Mouse (Mus musculus): Measurements from ENCODE around the gene Sh3rf3.

Sh3rf3 gene

DNA sequence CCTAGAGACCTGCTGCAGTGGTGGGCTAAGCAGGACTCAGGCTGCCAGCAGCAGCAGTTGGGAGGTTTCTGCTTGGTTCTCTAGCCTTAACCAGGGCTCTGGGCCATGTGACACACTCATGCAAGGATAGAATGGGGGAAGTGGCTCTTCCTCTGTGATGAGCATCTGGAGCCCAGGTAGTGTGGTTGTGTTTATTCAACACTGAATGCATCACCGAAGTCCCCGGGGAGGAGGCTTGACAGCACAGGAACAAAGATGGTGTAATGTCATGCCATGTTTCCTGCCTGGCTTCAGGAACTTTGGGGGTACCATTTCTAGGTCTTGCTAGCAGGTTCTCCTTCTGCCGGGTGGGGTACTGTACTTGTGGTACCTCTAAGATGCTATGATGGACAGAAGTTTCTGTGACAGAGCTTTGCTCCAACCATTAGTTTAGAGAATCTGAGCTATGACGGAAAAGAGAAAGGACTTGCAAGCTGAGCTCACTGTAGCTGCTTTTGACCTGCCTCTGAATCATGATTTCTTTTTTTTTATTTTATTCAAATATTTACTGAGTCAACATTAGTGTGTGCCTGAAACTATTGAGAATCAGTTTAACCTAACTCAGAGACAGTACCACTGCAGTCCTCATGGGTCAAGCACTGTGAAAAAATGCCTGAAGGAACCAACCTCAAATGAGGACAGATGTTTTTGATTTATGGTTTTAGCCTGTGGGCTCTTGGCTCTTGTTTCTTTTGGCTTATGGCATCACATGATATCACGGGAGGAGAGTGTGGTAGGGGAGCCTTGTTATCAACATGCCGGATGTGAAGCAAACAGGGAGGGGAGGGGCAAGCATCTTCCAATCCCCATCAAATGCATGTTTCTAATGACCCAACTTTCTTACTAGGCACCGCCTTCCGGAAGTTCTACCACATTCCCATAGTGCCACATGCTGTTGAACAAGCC lies 102.4 kb downstream of the Sh3rf3 start:
- no peak for DNase-seq (ENCODE audit: low read depth, low spot score)

DNA sequence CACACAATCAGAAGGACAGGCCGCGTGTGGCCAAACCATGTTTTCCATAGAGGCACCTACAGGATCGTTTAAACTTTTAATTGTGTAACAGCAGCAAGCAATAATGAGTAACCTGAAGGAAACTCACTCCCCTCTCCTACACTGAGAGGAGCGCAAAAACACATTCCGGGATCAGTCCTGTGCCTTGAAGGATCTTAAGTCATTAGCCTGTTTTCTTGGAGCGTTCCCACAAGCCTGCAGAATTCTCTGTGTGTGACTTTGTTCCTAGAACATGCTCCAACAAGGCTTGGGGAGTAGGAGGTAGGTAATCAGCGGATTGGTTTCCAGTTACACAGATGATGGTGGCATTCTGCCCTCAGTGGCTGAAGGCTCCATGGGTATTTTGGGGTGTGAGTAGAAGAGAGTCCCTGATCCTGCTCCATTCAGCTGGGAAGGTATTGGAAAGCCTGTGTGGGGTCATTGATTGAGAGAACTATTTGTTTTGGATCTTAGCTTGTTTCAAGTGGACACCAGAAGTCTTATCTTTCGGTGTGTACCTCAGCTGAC lies 108.6 kb downstream of the Sh3rf3 start:
- no peak for DNase-seq (ENCODE audit: low read depth, low spot score)

DNA sequence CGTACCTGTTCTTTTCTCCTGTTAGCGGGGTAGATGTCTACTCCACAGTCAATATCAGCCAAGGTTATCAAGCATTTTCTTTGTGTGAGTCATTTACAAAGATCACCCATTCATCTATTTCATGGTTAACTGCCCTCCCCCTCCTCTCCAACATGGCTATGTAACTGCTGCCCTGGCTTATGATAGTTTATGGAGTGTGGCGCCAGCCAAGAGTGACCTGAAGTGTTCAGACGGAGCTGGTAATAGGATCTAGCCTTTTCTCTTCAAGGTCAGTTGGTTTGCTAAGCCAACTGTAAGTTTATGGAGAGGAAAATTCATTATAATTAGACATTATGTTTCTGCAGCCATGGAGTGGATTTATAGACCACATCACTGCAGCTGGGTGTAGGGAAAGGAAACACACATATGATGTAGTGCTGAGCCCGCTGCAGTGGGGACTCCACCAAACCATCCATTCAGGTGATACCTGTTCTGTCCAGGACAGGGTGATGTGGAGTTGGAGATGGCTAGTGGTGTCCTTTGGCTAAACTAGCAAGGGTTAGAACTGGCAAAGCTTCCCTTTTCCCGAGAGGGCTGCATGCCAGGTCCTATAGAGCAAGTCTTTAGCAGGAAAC lies 109.2 kb downstream of the Sh3rf3 start:
- DNase-seq (ENCODE audit: low read depth, low spot score) = no peak

DNA sequence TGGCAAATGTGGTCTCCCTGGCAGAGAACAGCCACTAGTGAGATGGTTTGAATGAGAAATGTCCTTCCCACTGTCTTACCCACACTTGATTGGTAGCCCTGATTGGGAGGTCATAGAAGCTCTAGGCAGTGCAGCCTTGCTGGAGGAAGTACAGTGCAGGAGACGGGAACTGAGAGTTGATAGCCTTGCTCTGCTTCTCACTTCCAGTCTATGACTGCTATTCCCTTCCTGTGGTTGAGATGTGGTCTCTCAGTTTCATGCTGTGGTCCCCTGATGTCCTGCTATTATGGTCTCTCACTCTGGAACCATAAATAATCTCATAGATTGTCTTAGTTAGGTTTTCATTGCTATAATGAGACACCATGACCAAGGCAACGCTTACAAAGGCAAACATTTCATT lies 109.8 kb downstream of the Sh3rf3 start:
- DNase-seq (ENCODE audit: low read depth, low spot score) = no peak

DNA sequence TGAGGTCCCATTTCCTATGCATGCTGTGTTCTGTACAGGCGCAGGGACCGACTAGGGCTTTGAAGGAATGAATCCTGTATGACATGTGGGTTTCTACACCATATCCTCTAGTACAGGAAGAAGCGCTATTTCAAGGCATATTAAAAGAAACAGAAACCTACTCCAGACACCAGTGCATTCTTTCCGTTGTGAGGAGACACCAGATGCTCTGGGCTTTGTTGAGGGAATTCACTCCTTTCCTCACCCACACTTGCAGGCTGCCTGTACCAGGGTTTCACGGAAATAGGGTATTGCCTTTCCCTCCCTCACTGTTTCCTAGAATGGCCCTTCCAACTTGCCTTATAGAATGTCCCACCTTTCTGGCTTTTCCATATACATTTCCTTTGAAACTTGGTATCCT lies 113.4 kb downstream of the Sh3rf3 start:
- DNase-seq (ENCODE audit: low read depth, low spot score) = no peak

DNA sequence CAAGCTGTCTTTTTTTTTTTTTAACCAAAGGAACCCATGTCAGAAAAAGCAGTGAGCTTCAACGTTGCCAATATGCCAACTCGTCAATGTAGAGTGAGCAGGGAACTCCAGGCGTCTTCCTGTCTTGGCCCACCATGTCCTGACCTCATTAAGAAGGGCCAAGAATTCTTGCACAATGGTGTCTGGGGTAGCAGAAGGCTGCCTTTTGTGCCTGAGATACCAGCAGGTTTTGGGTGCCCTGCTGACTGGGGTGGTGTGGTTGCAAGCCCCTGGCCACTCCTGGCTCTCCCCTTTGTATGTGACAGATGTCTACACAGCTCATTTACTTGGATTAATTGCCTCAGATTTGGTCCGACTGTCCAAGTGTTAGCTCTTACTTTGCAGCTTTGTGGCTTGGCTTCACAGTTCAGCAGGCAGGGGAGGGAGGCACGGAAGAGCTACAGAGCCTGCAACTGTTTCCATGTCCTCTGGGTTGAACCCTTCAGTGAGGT lies 115.8 kb downstream of the Sh3rf3 start:
- no peak for DNase-seq (ENCODE audit: low read depth, low spot score)

DNA sequence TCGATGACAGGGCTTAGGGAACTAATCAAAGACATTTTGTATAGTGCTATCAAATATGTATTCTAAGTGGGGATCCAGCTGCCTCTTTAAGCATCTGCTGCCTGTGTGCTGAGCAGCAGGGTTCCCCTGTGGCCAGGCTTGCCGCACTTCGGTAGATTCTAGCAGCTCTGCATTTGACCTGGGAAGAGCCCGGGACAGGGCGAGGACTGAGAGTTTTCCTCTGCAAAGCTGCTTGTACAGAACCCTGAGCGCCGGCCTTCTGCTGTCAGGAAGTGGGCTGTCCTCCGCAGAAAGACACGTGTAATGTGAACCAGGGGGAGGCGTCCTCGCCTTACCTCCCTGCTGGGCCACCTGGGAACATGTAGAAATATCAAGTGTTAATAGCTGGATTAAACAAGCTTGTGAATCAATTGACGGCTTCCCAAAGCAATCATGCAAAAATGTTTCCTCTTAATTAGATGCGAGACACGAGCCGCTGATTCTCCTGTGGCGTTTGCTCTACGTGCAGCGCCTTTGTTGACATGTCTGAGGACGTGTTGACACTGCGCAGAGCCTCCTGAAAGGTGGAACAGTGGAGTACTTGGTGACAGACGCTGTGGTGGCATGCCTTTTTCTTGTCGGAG lies 119.1 kb downstream of the Sh3rf3 start:
- DNase-seq (ENCODE audit: low read depth, low spot score) = no peak

DNA sequence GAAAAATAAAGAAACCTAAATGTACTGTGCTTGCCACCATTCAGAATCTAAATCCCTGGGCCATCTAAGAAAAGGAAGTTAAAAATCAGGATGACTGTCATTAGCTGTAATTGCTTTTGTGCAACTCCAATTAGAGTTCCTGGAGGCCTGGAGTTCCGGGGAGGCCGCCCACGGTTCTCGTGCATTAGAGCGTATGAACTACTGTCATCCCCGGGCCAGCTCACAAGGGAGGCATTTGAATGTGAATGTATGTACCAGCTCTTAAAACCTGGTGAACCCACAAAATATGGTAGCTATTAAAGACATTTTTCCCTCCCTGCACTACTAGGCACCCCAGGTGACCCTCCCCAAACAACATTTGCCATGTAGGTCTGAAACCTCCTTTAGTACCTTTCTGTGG lies 122.4 kb downstream of the Sh3rf3 start:
- no peak for DNase-seq (ENCODE audit: low read depth, low spot score)

DNA sequence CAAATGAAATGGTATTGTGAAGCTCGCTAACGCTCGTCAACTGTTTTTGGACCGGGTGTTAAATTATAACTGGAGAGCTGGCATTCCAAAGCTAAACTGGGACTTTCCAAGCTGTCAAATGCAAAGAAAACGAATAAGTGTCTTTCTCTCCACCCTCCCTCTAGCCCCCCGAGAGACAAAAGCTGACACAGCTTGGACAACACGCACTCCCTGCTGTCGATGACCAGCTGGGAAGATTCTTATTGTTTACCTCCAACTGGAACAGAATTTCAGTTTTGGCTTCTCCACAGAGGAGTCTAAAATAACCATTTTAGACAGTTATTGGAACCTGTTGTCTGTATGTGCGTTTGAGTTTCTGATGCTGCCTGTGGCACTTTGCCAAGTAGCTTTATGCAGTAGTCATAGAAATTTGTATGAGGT lies 123.3 kb downstream of the Sh3rf3 start:
- DNase-seq (ENCODE audit: low read depth, low spot score) = no peak

DNA sequence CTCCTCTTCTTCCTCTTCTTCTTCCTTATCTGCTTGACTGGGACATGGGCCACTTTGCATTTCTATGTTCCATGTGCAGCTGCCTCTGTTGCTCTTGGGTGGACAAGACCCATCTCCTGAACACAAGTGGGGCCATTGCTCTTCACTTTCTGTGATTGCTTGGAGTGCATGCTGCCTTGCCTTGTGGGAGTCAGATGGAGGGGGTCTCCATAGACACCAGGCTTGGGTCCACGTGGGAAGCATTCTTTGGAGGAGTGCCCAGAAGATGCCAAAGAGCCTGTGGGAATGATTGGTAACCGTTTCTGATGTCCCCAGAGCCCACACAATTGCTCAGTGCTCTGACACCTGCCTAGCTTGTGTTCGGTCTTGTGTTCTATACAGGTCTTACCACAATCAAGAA lies 124.4 kb downstream of the Sh3rf3 start:
- no peak for DNase-seq (ENCODE audit: low read depth, low spot score)

DNA sequence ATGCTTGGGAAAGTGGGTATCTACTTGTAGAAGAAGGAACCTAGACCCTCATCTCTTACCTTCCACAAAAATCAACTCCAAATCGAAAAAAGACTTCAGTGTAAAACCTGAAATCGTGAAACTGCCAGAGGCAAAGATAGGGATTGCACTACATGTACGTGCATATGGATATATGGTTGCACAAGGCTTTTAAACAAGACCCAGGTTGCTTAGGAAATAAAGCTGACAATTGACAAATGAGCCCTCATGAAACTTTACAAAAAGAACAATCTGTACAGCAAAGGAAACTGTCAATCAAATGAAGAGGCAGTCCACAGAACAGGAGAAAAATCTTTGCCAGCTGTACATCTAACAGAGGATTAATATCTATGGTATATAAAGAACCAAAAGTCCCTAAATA lies 129.7 kb downstream of the Sh3rf3 start:
- no peak for DNase-seq (ENCODE audit: low read depth, low spot score)

DNA sequence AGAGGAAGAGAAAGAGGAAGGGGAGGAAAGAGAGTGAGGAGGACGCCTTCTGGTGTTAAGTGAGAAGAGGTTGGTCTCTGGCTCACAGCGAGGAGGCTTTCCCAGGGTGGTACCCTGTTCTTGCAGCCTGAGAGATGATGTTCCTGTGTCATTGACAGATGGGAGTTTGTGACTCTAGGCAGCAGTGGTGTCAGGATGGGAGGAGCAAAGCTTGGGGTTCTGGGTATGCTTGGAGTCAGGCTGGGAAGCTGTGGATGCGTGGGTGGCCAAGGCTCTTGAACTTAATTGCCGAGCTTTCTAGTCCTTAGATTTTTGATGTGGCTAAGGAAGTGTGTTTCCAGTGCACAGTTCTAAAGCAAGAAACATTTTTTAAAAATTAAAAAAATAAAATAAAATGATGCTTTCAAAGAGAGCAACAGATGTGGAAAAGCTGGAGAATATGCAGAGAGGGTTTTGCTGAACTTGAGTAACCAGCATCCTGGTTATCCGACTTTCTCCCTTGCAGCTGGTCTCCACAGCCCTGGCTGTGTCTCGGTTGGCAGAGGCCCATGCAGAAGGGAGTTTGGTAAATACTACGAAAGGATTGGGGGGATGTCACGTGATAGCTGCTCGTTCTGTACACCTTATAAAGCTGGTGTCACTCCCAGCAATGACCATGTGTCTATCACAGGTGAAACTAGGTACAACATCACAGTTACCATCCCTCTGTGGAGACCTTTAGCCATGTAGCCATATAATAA lies 130.7 kb downstream of the Sh3rf3 start:
- DNase-seq (ENCODE audit: low read depth, low spot score) = no peak

DNA sequence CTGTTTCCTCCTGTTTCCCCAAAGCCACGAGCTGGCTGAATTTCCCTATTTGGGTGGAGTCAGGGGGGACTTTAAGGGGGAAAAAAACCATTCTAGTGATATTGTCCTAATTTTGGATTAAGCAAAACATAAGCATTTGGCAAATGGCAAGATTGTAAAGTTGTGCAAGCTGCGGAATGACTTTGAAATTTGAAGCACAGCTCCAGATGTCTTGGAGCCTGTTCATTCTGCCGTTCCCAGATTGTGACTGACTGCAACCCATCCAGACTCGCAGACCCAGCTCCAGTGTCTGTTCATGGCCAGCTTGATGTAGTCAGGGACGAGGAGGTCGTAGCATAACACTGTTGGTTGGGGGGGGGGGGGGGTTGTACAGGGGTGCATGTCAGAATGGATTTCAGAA lies 131.8 kb downstream of the Sh3rf3 start:
- DNase-seq (ENCODE audit: low read depth, low spot score) = no peak

DNA sequence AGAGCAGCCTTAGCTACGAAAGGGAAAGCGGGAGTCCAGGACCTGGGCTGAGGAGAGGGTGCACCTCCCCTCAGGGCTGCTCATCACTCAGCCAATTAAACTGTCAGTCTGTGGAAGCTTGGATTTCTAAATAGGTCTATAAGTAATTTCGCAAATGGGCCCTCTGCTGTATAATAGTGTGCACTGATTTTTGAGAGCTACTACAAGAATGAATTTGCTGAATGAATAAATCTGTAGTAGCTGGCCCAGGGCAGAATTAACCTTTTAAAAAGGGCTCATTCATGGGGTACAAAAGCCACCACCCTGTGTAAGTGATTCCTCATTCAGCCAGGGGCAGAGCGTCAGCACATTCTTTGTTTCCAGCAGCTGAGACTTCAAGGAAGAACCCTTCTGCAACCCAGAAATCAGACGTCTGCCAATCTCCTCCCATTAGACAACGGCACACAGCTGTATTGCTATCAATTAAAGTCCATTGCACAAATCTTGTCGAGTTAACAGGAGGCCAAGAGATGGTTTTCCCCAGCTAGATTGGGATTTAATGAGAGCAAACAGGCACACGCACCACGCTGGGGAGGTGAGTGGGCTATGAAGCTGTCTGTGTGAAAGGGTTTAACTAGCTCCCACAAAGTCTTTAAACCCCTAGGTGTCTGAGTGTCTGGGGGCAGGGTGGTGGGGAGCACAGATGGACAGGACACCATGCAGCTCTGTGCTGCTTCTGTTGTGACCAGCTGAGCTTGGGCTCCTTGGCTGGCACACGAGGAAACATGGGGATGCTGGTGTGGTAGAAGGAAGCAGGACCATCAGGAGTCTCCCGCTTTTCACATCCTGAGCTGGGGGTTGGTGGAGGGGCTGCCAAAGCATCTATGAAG lies 136.8 kb downstream of the Sh3rf3 start:
- DNase-seq (ENCODE audit: low read depth, low spot score) = no peak

DNA sequence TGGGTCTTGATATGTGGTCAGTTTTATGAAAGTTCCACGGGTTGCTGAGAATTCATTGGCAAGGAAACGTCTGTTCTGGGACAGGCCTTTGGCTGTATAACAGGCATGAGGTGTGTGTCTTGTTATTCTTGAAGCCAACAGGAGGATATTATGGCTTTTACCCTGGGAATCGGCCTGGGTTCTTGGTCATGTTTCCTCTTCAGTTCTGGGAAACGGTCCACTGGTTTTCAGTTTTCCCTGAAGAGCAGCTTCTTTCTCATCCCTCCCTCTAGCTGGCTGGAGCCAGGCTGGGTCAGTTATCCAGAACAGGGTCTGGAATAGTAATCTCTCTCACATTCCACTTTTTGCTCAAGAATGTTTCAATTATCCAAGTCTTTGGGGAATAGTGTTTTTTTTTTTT lies 147.0 kb downstream of the Sh3rf3 start:
- DNase-seq (ENCODE audit: low read depth, low spot score) = no peak

DNA sequence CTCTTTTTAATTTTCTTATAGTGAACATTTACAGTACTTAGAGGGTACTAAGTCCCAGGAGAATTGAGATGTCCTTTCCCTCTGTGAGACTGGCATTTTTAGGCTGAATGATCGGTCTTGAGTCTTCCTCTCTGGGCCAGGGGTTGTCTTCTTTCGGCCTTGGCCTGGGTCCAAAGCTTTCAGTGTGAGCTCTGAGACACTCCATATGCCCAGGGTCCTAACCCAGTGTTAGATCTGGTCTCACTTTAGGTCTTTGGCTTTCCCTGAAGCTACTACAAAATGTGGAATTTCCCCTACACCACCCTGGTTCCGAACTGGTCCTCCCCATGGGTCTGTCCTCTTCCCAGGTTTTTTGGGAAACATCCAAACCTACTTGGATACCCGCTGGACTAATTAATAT lies 155.1 kb downstream of the Sh3rf3 start:
- DNase-seq (ENCODE audit: low read depth, low spot score) = no peak

DNA sequence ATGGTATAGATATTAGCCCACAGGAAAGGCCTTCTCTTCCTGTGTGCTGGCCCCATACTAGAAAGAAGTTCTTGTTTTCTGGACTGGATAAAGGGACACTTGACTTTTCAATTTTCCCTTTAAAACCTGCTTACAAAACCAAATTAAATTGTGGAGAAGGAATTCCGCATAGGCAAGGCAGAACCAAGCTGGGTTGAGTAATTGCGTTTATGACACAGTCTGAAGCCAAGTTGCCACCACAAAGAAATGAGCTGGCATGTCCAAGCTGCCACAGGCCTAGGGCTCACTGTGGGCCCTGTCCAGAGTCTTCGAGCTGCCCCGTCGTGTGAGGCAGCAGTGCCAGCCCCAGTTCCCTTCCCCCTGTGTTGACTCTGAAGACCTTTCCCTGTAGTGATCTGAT lies 156.2 kb downstream of the Sh3rf3 start:
- DNase-seq (ENCODE audit: low read depth, low spot score) = no peak

DNA sequence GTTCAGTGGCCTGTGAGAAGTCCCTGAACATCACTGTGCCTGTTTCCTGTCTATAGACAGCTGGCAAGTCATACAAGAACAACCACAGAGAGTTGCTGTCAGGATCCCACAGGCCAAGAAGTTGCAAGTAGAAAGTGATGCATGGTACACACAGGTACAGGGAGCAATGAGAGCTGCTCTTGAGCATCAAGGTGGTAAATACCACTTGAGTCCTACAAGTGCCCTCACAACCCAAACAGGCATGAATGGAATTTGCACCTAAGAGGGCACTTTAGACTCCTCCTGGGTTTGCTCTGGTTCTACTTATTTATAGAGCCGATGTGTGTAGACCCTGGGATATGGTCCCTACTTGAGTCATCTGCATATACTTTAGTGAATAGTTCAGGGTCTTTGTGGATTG lies 159.0 kb downstream of the Sh3rf3 start:
- DNase-seq (ENCODE audit: low read depth, low spot score) = no peak

DNA sequence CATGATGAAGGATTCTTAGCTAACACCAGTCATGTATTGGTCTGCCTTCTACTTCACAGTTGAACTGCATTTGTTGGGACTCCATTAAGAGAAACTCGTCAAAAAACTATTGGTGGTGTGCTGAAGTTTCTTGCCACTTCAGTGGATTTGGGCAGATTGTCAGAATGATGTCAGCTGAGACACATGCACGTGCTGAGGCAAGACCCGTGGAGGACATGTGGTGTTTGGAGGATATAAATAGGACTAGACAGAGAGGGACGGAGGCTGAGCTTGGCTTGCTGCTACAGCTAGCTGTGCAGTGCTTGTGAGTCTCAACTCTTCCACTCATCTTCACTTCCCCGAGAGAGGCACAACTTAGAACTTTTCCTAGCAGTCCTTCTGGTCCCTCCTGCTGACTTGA lies 161.0 kb downstream of the Sh3rf3 start:
- no peak for DNase-seq (ENCODE audit: low read depth, low spot score)

DNA sequence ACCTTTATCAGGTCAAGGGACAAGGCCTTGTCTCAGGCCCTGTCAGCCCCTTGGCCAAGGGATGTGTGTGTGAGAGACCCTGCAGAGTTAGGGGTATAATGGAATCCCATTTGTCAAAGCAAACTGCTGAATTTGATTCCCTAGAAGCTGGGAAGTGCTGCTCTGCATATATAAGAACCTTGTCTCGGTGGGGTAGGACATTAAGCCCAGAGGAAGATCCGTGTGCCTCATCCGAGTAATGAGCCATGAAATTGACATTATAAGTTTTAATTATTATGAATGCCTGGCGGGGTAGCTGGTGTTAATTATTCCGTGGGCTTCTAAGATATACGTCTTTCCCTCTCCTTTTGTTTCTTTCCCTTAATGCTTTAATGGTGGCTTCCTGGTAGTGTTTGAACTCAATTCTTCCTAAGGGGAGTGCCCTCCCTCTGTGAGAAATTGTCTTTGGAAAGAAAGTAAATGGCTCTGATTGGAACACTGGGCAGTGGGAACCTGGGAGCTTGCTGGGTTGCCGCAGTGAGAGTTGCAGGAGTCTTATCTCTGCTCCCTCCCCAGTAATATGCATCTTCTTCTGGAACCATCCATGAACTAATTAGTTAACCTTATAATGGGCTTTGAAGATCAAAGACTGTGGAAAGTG lies 166.3 kb downstream of the Sh3rf3 start:
- DNase-seq (ENCODE audit: low read depth, low spot score) = no peak

All from WW6 (cell line).